Mouse (Mus musculus) layer of hippocampus, postnatal 25 days (tissue): ENCODE results near the gene 2310057J18Rik. TPM values are rescaled to one million over a fixed set of nuclear protein-coding genes. Genes with fewer than 3 reads are reported as not detected.
A peak's percentile ranks its signal among the peaks of the same experiment; 100 is the strongest.
"Not testable (repeated sequence)": the region's sequence is repeated elsewhere in the genome, so short reads cannot be mapped to it uniquely, and the experiment has no call there.

Source experiments
- DNase-seq, 2 experiments: peaks; one replicate each; pipeline ENCODE4 v3.0.0; 2022; ENCODE audit warnings: mixed read lengths in 2 of 2, low spot score in 1 of 2; ENCODE audit errors: extremely low spot score in 1 of 2
- total RNA-seq, 2 experiments: library from RNA; stranded (reverse); gene quantifications; 2 replicates each; pipeline ENCODE4 v1.2.3; 2021

The 2310057J18Rik gene
- not detected for total RNA-seq

- DNase-seq = no peak
Measured at GRCm38 (mm10) chr10:28986203-28986602, at the start of gene 2310057J18Rik. Gene 2310057J18Rik, minus strand, starts transcription at chr10:28986303.

- not testable (repeated sequence) for DNase-seq
Measured at GRCm38 (mm10) chr10:29029960-29030359, 43.9 kb upstream of the 2310057J18Rik start.

- no peak for DNase-seq
Measured at GRCm38 (mm10) chr10:29019496-29020270, 33.6 kb upstream of the 2310057J18Rik start.

DNA sequence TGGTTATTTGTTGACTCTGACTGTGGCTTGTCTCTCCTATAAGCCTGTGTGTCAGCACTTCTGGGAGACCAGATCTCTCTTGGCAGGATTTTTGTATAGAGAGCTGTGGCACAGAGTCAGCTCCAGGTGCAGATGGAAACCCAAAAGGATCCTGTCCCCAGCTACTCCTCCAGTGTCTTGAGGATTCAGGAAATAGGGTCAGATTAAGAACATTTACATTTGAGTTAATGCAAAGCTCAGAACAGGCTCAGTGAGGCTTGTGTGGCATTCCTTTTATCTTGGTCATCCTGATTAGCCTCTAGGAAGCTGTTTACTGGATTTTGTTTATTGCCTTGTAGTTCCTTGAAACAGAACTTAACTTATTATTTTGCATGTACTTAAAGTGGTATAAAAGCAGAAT lies 11.7 kb upstream of the 2310057J18Rik start:
- DNase-seq = no peak

- DNase-seq = no peak
Measured at GRCm38 (mm10) chr10:28988990-28989389, 2.9 kb upstream of the 2310057J18Rik start.

GRCm38 (mm10) chr10:28968189-28968588 lies 17.9 kb downstream of the 2310057J18Rik start:
- no peak for DNase-seq

DNA sequence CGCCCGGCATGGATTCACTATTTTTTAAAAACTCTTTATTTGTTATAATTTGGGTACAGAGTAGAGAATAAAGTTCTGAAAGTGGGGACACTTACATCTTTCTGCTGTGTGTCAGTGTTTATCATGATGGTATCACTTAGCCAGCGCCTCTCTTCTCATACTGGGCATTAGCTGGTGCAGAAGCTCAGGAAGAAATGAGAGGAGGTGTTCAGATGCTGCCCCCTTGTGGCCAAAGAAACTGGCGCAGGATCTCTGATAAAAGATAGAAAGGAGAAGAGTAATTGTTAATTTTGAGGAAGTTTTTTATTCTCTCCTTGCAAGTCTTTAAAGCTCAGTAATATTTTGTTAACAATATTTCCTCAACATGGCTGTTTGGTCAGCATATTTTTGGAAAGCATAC lies 31.0 kb downstream of the 2310057J18Rik start:
- peak; percentile 60 to 87 for DNase-seq

DNA sequence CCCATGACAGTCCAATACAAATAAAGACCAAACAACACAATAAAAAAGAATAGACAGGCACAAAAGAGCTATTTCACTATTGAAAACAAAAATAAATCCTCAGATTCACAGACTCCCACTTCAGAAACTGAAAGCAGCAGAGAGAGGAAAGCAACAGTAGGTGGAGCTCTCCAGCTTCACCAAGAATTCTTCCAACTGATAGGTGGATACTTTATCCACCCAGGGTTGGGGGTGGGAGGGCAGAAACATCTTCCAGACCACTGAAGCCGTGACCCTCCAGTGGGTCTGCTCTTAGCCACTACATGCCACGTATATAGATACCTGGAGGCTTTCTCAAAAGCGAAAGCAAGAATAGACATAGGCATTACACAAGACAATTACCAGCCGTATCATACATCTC lies 31.6 kb downstream of the 2310057J18Rik start:
- no peak for DNase-seq

Other genes with a start within 250 kb of the 2310057J18Rik start
- 100 to 1,000 TPM; 157 to 178 TPM for gene Soga3, start 157.5 kb upstream of the 2310057J18Rik start, total RNA-seq
- gene Gm49353, start 212.7 kb upstream of the 2310057J18Rik start, total RNA-seq = 10 to 100 TPM; 22.0 to 29.7 TPM
- gene 9330159F19Rik, start 225.3 kb upstream of the 2310057J18Rik start, total RNA-seq = 10 to 100 TPM; 76.8 to 77.6 TPM